Mouse (Mus musculus) spleen, postnatal 4 days (tissue): Measurements from ENCODE around the gene Faim2.

Experiments used
- DNase-seq, 2 experiments: peaks; one replicate each; pipeline ENCODE4 v3.0.0; 2022; ENCODE audit warnings: low spot score in 2 of 2

Faim2 gene

DNA sequence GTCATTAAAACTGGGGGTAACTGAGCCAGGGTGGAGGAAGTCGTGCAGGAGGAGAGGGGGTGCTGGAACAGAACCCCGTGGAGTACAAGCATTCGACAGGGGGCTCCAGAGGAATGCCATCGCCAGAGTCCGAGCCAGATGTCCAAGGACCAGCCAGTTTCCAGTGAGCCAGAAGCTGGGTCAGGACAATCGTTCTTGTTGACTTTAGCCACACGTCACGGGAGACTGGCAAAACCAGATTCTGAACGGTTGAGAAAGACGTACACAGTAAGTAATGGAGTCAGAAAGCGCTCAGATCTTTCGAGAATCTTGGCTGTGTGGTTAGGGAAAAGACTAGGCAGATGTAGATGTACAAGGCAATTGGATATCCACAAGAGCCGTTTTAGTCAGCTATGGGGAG, 64.8 kb downstream of the Faim2 start:
- DNase-seq, result no peak

DNA sequence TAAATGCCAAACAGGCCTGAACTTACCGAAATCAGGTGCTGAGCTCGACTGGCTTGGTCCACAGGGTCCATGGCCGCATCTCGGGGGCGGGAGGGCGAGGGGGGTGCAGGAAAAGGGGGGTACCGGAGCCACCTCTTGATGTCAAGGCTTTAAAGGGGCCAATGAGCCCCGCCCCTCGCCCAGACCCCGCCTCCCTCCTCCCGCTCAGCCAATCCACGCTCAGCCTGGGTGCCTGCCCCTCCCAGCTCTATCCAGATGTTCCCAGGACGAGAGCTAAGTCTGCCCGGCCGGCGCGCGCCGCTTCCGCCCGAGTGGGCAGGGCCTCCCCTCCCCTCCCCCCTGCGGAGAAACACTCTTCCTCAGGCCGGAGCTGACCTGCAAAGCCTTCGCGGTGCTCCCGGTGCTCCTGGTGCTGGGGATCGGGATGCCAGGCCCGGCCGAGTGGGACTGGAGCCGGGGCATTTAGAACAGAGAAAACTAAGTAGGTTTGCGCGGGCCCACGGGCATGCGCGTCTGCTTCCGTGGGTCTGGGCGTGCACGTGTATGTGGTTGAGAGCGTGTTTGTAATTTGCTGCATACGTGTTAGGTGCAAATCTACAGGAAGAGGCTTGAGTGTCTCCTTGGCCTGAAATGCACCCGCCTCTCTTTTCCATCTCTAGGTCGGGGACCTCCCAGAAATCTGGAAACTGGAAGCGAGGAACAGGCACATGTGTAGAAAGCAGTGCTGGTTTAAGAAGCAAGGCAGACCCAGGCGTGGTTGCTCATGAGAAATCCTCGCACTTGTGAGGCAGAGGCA, 70.2 kb downstream of the Faim2 start, which contains the start of gene Nckap5l:
Gene Nckap5l, minus strand, starts transcription at position 143 of the 796 bp plus-strand sequence.
- DNase-seq, result peak; percentile 86 to 92

DNA sequence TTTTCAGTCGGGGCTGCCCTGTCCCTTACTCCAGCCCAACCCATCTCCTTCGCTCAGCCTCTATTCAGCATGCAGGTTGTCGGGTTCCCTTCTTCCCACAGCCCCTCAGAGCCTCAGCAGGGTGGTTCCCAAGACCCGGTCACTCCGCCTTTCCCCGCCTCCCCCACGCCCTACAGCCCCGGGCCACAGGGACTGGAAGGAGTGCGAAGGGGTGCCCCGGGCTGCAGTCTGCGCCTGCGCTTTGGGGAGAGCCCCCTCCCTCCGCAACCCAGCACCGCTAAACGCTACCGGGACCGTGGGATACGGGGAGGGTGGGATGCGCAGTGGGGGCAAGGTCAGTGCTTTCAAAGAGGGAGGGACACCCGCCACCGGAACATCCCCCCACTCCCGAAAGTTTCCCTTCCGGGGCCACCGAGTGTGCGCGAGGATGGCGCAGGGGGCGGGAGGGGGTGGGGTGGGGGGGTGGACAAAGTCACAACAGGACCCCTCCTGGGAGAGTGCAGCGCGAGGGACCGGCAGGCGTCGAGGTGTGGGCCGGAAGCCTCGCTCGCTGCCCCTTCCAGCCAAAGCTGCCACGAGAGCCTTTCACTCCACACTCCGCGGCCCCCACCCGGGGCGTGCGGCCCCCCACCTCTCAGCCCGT, 70.9 kb downstream of the Faim2 start:
- DNase-seq, result peak in 1 of 2 experiments; percentile 68

DNA sequence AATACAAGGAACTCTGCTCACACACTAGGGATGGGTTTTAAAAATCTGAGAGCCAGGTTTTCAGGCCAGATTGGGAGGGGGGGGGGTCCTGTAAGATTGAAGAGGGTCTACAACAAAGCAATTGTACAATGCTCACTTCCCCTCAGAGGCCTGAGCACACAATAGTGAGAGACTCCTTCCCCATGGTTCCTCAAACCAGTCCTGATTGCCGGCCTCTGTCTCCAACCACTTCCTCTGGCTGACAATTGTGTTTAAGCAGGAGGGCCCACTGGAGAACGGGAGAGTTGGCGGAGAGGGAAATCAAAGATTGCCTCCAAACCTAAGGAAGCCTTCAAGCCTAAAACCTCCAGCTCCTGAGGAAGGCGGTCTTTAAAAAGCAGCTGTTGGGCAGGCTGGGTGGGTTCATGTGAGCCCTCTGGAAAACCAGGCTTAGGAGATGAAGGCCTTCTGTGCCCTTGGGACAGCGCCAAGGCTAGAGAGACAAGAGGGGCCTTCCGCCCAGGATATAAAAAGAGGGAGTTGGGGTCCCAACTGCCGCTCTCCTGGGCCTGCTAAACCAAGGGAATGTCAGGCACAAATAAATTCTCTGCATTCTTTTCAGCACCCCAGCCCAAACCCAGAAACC, 71.5 kb downstream of the Faim2 start:
- no peak for DNase-seq

DNA sequence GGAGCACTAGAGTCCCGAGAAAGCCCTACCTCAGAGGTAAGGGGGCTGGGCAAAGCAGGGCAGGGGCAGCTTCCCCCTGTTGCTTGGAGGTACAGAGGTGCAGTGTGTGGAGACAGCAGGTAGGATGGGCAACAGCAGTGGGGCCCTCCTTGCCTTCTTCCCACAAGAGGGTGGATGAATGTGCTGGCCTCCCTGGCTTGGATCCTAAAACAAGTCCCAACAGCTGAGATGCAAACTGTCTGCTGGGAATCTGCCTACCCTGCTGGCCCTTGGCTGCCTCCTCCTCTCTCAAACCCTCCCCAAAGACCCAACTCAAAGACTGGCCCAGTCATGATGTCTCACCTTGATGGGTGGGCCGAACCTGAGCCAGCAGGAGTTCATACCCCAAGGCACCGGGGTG, 72.5 kb downstream of the Faim2 start:
- no peak for DNase-seq

DNA sequence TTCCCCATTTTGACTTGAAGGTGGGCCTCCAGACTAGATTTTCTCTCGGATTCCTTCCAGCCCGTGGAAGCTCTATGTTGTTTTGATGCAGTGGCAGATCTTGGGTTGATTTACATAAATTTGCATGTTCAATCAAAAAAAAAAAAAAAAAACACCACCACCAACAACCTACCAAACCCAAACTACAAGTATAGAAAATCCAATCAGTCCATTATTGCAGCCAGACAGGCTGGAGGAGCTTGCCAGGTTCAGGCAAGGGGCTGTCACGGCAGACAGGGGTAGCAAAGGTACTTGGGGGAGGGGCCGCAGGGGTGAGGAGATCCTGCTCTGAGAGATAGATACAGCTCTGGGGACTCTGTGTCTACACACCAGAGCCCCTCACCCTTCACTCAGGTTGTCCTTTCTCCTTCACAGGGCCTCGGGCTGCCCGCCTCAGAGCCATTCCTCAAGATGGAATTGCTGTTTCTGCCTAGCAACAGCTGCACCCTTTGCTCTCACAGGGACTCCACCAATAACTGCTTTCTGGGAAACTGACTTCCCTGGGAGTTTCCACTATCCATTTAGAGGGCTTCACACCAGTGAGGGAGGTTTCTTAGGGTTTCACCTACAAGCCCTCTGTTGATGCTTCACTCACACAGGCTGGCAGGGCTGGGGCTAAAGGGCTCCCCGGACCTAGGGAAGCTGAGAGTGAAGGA, 73.2 kb downstream of the Faim2 start:
- no peak for DNase-seq

DNA sequence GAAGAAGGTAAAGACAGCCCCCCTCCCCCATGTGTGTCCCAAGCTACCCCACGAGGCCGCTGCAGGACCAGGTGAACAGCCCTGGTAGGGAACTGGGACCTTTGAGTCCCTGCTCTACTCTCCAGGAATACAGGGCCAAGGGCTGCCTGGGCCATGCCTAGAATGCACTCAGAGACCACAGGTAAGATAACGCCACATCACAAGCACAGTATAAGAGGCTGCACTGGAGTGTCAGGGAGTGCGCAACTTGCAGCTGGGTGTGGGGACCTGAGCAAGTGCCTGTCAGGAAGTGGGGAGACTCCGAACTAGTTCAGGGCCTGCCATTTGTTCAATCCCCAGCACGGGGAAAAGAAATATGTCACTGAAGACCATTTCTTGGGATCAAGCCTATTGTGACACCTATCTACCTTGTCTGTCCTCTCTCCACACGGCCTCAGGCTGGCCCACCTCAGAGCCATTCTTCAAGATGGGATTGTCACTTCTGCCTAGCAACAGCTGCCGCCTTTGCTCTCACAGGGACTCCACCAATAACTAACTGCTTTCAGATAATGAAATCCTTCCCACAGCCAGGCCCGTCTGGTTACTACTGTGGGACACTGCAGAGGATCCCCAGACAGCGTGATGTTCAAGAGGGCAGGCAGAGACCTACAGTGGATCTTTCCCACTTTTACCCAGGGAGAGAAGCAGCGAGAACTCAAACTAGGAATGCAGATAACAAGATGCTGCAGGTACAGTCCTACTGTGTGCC, 74.6 kb downstream of the Faim2 start:
- DNase-seq, result no peak

DNA sequence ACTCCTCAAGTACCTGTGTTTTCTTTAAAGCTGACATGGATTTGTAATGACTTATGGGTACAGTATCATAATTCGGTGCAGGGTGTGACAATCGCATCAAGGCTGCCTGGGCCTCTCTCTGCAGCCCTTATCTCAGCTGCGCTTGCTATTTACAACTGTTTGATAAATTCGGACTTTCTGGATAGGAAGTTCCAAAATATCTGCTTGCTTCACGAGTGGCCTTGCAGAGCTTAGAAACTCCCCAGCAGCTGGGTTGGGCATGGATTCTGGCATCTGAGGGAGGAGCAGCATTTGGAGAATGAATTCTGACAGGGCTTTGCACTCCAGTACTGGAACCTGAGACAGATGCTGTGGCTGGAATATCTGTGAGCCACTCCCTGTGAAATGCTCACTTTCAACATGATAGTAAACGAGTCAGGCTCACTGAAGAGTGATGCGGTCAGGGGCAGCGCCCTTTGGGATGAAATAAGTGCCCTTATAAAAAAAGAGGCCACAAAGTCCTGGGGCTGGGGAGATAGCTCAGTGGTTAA, 78.1 kb downstream of the Faim2 start:
- no peak for DNase-seq

DNA sequence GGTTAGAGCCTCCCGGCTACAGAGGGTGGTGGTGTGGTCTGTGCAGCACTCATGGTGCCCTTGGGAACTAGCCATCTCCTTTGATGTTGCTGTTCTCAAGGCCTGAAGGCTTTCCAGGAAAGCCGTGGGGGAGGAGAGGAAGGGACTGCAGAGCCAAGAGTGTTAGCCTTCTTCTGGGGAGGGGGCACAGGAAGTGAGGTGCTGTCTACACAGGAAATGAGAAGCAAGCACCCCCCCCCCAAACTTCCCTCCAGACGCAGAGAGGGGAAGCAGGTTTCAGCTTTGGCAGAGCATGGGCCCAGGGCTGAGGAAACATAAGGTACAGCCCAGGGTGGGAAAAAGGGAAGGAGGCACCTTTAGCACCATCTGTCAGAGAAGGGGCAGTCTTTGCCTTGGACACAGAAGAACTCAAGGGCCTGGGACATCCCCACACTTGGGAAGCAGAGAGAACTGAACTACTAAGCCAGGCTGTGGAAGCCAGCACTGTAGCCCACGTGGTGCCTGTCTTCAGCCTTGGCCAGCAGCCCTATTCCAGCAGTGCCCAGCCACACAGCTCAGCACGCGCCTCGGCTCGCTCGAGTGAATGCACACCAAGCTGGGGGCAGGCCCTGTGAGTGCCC, 78.7 kb downstream of the Faim2 start:
- no peak for DNase-seq
